Mouse (Mus musculus) heart, postnatal 36 days (tissue): Measurements from ENCODE around the gene Yod1. TPM values are rescaled to one million over a fixed set of nuclear protein-coding genes. Genes with fewer than 3 reads are reported as not detected.
A peak's percentile ranks its signal among the peaks of the same experiment; 100 is the strongest.

Experiments used
- DNase-seq, 2 experiments: peaks; one replicate each; pipeline ENCODE4 v3.0.0; 2021 to 2022
- intact Hi-C: fragments of 180-260 bp; cut with DNase I; formaldehyde crosslinking; loops from one replicate; pipeline ENCODE4 v1.15.1; 2025
- total RNA-seq, 2 experiments: library from RNA; stranded (reverse); gene quantifications; 2 replicates each; pipeline ENCODE4 v1.2.3; 2021

Yod1 gene
- total RNA-seq, 2 experiments from 2014 or later = 3.8 to 5.0 TPM

- DNase-seq = no peak
- intact Hi-C loops = no loop called here
Observed at GRCm38 (mm10) chr1:130731741-130732337, 14.7 kb downstream of the Yod1 start, which contains the start of gene AA986860. Gene AA986860, plus strand, starts transcription at chr1:130731976.

- intact Hi-C loops = no loop called here
- DNase-seq = no peak
Observed at GRCm38 (mm10) chr1:130732706-130733658, 15.9 kb downstream of the Yod1 start.

DNA sequence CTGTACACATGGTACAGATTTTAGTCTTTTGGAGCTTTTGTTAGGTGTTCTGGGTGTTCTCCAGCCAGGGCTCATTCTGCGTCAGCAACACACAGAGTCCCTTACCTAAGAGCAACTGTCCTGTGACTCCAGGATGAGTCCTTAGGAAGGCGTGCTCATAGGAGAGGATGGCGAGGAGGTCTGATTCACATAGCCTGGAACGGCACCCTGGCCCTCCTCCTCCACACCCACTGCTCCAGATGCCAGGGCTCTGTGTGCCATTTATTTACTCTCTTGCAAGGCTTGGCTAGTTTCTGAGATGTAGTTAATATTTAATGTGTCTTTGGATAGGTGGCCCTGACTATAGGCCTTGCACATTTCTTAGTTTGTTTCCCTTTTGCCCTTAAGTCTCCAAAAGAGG, 16.5 kb downstream of the Yod1 start:
- intact Hi-C loops = no loop called here

GRCm38 (mm10) chr1:130734452-130734851, 17.3 kb downstream of the Yod1 start:
- DNase-seq = no peak
- intact Hi-C loops = no loop called here

More for the DNA sequence above, 16.5 kb downstream of the Yod1 start:
- no peak for DNase-seq

GRCm38 (mm10) chr1:130734852-130735251, 17.7 kb downstream of the Yod1 start:
- no peak for DNase-seq
- intact Hi-C loops = no loop called here

GRCm38 (mm10) chr1:130737411-130737881, 20.3 kb downstream of the Yod1 start:
- intact Hi-C loops = no loop called here
- no peak for DNase-seq

DNA sequence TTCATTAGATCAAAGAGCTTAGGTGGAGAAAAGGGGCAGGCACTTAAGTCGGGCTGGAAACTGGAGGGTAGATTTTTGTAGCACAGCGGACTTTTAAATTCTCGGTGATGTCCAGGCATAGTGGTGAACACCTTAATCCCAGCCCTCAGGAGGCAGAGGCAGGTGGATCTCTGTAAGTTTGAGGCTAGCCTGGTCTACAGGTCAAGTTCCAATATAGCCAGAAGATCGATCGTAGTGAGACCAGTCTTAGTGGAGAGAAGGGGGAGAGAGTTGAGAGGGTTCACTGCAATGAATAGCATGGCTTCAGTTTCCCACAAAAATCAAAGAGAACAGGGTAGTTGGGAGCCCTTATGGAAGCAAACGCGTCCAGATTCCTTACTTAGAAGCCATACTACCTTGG, 20.8 kb downstream of the Yod1 start:
- intact Hi-C loops = no loop called here
- DNase-seq = no peak

DNA sequence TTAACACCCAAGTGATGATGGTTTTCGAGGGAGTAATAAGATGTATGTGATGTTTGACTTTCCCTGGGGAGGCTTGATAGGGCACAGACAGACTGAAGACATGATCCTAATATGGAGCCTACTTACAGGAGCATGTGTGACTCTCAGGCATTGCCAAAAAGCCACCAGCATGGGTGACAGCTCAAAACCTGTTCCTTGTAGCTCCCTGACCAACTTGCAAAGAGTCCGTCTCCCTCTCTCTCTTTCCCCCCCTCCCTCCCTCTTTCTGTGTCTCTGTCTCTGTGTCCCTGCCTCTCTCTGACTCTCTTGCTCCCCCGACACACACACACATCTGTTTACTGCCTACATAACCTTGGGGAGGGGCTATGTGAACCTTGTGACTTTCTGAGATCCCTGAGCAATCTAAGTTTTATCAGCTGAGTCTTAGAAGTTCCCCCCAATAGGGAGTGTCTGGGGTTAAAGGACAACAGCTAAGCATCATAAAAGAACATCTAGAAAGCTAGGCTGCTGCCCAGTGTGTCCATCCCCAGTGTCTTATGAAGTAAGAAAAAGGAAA, 21.5 kb downstream of the Yod1 start:
- no peak for DNase-seq
- intact Hi-C loops = no loop called here

DNA sequence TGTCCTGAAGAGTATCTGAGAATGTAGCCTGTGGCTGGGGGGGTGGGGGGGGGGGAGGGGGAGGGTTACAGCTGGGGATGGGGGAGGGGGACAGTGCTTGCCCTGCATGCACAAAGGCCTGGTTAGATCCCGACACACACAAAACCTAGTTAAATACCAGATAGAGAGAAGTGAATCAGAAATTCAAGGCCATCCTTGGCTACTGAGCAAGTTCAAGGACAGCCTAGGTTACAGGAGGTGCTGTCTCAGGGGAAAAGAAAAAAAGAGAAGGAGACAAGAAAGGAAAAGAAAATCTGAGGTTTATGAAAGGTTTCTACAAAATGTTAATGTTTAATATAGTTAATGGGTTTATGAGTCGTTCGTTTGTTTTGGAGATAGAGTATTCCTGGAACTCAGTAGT, 22.5 kb downstream of the Yod1 start:
- intact Hi-C loops = no loop called here
- no peak for DNase-seq

GRCm38 (mm10) chr1:130740227-130740648, 23.1 kb downstream of the Yod1 start:
- intact Hi-C loops = no loop called here
- peak; percentile 11 to 16 for DNase-seq

DNA sequence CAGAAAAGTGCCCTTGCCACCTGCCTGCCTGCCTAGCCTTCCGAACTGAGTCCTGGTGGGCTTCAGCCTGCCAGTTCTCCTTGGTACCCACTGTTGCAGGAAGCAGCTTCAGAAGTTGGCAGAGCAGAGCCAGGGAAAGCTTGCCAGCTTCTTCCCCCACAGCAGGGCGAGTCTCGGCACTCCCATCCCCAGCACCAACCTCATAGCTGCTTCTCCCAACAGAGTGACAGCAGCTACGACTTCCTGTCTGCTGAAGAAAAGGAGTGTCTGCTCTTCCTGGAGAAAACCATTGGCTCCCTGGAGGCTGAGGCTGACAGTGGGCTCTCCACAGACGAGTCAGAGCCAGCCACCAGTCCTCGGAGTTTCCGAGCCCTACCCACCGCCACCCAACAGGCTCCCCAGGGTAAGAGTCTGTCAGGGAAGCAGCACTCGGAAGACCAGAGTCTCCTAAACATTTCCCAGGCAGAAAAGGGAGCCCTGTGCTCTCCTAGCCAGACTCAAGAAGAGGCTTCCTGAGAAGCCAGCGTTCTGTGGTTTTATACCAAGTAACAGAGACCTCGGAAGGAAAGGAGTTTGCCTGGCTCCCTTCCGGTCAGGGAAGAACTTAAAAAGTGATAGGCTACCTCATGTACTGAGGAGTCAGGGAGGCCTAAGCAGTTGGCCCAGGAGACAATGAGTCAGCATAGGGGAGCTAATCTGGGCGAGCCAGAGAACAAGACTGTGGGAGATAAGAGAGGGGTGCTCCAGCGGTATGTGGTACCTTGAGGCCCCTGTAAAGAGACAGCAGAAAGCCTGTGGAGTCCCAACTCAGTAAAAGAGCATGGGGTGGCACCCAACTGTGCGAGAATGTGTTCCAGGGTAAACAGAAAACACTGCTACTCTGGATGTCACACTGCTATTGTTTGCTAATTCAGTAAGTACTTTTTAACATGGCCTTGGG, 23.9 kb downstream of the Yod1 start:
- intact Hi-C loops = no loop called here
- DNase-seq = no peak

- DNase-seq = no peak
- intact Hi-C loops = no loop called here
Observed at GRCm38 (mm10) chr1:130742201-130742600, 25.1 kb downstream of the Yod1 start.

DNA sequence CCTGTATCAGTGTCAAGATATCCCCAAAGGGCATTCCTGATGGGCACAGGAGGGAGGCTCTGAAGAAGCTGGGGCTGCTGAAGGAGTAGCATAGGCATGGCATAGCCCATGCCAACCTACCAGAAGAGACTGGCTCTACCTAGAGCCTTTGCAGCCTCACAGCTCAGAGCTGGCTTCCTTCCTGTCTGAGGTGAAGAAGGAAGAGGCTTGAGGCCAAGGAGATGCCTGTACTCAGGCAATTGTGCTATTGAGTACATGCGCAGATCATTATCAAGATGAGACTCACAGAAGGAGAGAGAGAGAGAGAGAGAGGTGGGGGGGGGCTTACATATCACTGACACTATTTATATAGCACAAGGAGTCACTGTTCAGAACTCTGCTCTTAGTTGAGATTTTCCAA, 26.6 kb downstream of the Yod1 start:
- intact Hi-C loops = no loop called here
- DNase-seq = no peak

- intact Hi-C loops = no loop called here
- no peak for DNase-seq
Observed at GRCm38 (mm10) chr1:130744217-130744616, 27.1 kb downstream of the Yod1 start.

- intact Hi-C loops = no loop called here
- DNase-seq = no peak
Observed at GRCm38 (mm10) chr1:130744961-130745360, 27.8 kb downstream of the Yod1 start.

- no peak for DNase-seq
- intact Hi-C loops = no loop called here
Observed at GRCm38 (mm10) chr1:130745591-130745990, 28.5 kb downstream of the Yod1 start.

DNA sequence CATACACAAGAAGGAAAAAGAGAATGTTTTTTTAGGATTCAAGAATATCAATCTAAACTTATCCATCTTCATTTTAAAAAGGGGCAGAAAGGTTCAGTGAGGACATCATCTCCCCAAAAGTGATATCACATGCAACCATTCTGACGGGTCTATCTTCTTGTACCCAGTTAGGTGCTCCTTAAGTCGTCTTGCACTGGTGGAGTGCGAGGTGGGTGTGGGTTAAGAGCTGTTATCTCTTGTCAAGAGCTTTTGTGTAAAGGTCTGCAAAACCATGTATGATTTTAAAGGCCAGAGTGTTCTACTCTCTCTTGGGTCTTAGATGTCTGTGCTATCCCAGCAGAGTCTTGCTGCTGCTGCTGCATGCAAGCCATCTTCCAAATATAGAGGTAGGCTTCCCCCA, 29.7 kb downstream of the Yod1 start:
- DNase-seq = no peak
- intact Hi-C loops = no loop called here

DNA sequence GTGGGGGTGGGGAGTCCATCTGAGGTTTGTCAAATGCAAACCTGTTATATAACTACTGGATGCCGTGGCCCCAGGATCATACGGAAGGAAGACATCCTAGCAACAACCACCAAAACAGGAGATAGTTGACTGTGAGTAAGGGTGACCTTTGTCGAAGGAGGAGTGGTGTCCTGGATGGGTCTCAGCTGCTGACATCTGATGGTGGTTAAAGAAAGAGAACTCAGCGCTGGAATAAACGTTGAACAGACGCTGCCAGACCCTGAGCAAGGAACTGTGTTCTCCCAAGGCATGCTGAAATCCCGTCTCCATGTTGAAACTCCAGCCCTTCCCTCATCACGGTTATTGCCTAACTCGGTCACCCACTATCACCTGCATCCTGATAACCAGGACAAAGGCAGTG, 42.6 kb downstream of the Yod1 start:
- DNase-seq = no peak
- intact Hi-C loops = no loop called here

DNA sequence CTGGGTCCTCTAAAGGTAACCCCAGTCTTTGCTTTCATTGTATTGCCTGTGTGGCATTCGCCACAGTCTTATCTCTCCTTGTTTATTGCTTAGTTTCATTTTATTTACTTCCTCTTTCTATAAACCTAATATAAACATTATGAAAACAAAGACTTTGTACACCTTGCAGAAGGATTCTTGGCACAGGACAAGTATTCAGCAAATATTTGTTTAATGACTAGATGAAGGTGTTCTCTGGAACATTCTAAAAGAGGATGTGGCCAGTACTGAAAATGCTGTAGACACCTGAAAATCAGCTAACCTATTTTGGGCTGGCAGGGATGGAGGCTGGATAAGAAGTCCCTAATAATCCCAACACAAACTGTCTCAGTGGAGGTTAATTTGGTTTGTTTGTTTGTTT, 44.5 kb downstream of the Yod1 start:
- intact Hi-C loops = no loop called here
- no peak for DNase-seq

DNA sequence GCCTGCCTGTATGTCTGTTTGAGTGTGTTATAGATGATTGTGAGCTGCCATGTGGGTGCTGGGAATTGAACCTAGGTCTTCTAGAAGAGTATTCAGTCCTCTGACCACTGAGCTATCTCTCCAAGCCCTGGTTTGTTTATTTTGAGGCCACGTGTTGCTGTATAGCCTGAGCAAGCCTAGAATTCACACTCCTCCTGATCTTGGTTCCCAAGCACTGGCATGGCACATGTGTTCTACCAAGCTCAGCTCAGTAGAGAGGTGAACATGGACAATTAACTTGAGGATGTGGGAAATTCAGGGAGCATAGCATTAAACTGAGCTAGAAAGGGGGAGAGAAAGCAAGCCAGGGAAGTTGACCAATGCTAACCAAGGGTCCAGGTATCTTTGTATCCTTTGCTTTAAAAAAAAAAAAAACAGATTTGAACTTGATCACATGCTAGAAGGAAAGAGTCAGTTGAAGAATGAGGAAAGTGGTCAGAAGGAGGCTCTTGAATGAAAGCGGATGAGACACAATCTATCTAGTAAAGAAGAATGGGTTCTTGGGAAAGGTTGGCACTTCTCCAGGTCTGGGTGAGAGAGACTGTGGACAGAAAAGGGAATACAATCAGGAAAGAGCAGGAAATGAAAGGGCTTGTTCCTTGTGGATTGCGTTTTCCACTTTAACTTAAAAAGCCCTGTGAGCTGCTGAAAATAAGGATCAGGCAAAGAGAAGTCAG, 45.1 kb downstream of the Yod1 start:
- intact Hi-C loops = no loop called here
- DNase-seq = no peak
